Mouse (Mus musculus): ENCODE results near the gene Kmt2e.
"Not testable (repeated sequence)": the region's sequence is repeated elsewhere in the genome, so short reads cannot be mapped to it uniquely, and the experiment has no call there.

Kmt2e gene

DNA sequence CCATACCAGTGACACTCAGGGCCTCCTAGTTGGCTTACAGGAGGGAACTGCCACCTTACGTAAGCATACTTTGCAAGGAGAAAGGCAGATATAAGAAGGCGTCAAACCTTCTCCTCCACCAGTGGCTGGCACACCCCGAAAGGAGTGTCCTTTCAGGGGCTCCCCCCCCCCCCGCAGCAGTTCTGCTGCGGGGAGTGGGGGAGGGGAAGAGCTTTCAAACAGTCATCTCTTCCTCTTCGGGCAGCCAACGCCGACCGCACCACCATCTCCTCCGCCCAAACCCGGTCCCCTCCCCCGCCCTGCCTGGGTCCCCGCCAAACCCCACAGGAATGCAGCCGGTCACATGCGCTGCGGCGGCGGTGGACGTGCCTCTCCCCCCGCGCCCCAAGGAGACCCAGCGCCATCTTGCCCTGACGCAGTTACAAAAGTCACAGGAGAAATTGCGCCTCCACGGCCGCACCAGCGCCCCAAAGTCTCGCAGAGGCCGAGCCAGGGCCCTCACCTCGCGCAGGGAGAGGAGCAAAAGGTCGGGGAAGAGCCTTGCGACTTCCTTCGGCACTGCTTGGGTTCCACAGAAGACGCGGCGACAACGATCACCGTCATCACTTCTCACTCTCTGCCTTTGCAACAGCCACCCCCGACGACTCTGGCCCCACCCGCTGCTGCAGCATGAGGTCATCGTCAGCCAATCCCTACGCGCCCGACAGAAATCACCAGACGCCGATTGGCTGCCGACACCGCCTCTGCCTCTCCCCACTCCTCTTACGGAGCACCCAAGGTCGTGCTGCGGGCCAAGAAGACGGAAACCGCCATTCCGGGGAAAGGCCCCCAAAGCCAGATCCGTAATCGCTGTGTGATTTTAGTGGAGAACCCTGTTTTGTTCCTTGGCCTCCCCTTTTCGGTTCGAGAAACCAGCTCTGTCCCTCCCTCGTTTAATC, 1.3 kb upstream of the Kmt2e start:
- peak; percentile 98 for DNase-seq

DNA sequence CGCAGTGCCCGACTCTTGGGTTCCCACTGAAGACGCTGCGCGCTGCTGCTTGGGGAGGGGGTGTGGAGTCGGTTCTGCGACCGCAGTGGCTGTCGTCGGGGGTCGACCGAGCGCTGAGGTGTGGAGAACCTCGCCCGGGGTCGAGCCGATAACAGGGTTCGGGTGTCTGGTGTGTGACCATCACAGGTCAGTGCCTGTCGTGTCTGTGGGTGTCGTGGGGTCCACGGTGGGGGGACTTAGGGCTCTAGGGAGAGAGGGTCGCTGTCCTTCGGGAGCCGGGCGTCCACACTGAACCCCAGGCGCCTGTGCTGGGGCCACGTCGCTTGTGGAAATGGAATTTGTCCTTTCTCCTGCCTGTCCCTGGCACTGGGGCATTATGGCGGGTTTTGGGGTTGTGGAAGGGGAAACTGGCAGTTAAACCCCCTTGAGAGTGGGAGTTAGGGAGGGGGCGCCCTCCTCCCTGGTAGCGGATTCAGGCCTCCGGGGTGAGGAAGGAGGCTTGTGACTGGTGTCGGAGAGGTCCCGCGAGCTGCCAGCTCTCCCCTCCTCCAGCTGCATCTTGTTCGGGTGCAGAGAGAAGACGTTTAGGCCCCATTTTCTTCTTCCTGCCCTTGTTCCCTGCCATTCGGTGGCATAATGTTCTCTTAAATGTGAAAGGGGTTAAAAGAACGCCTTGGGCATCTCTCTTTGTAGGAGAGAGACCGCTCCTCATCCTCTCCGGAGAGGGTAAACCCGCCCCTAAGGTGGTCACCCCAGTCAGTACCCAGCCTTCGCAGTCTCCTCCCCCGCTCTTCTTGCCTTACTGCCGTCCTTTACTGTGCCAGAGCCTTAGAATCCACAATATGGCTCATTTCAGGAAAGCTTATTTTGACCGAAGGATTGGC, 599 bp downstream of the Kmt2e start:
- DNase-seq: peak; percentile 39

DNA sequence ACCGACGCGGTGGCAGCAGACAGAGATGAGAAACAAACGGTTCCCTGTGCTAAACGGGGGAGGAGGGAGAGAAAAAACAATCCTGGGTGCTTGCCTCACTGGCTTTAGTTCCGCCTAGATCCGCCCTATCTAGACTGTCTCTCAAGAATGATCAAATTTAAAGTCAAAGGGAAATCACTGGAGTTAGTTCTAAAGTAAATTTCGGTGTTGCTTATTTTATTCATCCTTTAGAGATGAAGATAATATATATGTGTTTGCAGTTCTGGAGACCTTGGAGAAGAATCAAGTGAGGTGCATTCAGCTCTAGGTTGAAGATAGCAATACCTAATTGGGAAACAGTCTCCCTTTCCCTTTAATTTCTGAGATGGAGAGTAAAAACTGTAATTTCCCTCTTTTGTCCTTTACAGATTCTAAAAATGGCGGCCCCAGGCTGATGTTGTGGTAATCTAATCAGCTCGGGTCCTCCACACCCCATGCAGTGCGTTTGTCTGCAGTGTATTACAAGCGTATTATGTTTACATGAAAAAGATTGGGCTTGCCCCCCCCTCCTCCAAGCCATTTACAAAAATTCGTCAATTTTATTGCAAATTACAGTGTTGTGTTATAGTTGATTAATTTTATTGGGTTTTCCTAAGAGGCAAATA, 1.4 kb downstream of the Kmt2e start:
- DNase-seq: no peak

DNA sequence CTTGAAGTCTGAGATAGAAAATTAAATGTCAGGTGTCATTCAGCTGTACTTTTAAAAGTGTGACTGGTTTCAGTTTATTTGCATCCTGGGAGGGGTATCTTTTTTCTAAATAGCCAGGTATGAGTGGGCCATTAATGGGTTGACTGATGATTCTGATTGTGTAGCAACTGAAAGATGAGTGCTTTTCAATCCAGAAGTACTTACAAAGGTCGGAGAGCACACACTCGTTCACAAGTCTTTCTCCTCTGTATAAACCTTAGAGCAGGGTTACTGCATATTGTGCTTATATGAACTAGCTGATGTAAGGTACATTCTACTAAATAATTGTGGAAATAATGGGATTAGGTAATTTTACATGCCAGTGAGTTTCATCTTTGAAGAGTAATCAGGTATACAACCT, 2.5 kb downstream of the Kmt2e start:
- DNase-seq: no peak

DNA sequence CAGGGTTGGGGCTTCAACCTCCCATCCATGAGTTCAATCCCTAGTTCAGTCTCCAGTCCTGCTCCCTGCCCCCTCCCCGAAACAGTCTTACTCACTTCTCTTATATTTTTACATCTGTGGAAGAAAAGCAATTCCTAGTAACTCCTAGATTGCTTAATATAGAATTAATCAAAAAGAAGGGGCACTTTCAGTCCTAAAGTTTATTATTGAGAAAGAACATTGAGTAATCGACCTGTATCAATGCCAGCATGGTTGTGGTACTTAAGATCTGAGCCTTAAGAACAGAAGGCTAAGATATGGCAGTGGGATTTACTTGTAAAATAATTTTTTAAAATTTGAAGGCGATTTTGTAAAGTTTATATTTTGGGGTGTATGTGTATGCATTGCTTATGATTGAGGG, 5.6 kb downstream of the Kmt2e start:
- no peak for DNase-seq

DNA sequence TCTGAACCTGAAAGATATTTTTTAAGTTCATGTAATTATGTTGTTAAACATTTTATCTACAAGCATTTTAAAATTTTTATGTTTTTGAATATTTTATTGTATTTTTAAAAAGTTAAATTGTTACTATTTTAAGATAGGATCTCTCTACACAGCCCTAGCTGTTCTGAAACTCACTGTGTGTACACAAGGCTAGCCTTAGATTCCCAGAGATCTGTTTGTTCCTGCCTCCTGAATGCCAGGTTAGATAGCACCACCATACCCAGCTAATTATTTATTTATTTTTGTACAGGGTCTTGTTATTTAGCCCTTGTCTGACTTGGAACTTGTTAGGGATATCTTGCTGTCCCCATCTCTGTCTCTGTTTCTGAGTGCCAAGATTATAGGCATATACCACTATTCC, 6.3 kb downstream of the Kmt2e start:
- no peak for DNase-seq

DNA sequence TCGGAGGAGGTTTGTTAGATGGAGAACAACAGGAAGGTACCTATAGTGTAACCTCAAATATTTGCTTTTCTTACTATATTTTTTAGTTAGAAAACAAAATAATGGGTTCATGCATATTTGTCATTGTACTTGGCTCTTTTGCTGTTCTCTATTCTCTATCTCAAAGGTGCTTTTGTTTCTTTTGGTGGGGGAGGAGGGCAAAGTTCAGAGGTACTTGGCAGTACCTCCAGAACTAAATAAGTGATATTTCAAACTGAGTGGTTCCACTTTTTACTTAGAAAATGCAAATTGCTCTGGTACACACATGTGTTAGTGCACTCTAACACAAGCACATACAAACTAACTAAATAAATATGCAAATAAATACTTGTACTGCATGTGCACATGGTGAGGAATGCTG, 7.7 kb downstream of the Kmt2e start:
- DNase-seq: no peak

DNA sequence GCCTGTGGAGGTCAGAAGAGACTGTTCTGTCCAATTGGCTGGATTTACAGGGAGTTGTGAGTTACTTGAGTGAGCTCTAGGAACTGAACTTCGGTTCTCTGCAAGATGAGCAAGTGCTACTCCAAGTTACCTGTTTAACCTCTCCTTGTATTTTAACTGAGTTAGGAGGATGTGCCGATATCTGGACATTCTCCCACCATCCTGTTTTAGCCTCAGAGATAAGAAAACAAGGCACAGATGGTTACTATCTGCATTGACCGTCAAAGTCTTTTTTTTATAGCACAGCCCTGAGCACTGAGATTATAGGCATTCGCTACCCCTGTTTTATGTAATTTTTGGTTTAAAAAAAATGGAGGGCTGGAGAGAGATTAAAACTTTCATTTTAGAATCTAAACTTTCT, 10.2 kb downstream of the Kmt2e start:
- DNase-seq: no peak

DNA sequence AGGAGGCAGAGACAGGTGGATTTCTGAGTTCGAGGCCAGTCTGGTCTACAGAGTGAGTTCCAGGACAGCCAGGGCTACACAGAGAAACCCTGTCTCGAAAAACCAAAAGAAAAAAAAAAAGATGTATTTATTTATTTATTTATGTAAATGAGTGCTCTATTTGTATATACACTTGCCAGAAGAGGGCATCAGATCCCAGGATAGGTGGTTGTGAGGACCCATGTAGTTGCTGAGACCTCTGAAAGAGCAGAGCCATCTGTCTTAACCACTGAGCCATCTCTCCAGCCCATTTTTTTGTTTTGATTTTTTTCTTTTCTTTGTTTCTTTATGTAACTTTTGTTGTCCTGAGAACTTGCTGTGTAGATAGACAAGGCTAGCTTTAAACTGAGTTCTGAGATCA, 19.3 kb downstream of the Kmt2e start:
- DNase-seq: not testable (repeated sequence)

DNA sequence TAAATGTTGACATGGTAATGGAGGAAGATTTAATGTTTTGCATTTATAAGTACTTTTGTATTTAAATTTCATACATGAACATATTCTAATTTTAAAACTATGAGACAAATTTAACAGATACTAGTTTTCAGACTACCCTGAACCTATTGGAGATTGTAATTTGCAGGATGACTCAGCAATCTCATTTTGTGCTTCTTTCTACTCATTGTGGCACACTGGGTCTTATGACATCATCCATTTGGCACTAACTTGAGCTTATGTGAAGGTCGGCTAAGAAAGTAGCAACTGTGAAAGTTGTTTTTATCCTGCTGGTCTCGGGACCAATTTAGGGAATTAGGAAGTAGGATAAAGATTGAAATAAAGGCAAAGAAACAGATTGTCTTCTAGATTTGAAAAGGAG, 27.4 kb downstream of the Kmt2e start:
- DNase-seq: no peak

DNA sequence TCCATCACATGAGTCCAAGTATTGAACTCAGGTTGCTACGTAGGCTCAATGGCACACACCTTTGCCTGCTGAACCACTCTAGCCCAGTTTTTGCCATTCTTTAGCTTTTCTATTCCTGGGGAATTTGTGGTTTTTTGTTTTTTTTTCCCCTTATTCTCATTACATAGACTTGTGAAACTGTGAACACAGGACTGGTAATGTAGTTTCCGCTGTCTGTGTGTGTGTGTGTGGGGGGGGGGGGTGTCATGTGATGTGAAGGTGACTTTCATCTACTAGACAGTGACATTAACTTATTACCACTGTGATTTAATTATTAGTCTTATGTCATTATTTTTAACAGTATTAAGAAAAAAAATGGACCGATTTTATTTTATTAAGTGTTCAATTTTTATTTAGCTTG, 30.0 kb downstream of the Kmt2e start:
- no peak for DNase-seq

DNA sequence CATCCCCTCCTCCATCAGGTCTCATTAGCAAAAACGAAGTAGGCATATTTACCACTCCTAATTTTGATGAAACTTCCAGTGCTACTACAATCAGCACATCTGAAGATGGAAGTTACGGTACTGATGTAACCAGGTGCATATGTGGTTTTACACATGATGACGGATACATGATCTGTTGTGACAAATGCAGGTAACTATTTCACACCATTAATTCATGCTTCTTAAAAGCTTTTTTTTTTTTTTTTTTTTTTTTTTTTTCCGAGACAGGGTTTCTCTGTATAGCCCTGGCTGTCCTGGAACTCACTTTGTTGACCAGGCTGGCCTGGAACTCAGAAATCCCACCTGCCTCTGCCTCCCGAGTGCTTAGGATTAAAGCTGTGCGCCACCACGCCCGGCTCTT, 30.5 kb downstream of the Kmt2e start:
- no peak for DNase-seq

DNA sequence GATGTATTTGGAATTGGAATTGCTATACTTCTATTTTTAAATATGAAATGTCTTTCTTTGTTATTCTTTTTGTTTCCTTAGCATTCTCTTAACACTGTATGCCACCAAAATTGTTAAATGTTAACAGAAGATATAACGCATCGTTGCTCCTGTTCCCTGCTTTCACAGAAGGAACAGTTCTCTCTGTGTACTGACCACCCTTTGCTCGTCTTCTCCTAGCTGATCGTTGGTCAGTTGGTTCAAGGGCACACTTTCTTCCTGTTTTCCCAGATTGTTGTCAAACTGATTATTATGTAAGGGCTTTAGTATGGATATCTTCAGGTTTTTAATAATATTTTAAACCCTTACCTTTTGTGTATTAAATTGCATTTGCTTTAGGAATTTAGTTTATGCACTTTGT, 32.3 kb downstream of the Kmt2e start:
- no peak for DNase-seq

DNA sequence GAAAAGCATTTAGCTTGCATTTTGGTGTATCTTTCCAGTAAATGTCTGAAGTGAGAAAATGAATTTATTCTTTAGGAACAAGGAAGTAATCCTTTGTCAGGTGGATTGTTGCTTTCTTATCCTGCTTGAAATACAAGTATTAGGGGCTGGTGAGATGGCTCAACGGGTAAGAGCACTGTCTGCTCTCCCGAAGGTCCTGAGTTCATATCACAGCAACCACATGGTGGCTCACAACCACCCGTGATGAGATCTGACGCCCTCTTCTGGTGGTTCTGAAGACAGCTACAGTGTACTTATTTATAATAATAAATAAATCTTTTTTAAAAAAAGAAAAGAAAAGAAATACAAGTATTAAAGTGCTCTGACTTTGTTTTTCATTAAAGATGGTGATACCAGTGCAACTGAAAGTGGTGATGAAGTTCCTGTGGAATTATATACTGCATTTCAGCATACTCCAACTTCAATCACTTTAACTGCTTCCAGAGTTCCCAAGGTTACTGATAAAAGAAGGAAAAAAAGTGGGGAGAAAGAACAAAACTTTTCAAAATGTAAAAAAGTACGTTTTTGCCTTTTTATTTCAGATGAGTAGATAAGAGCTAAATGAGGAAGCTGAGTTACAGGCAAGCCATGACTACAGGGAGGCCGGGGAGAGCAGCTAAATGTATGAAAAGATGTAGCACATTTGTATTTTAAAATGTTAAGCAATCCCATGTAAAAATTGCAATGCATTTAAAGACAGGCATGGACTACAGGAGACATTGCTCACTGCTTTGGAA, 39.0 kb downstream of the Kmt2e start:
- no peak for DNase-seq

DNA sequence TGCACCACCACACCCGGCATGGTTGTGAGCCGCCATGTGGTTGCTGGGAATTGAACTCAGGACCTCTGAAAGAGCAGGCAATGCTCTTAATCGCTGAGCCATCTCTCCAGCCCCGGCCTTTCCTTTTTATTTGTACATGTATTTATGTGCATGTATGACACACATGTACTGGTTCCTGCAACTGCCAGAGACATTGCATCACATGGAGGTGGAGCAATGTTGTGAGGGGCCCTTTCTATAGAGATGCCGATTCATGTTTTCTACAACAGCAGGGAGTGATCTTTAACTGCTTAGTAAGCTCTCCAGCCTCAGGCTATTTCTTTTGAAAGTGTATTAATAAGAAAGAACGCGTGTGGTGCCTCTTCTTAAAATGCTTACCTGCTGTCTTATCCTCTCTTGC, 49.6 kb downstream of the Kmt2e start:
- DNase-seq: no peak

DNA sequence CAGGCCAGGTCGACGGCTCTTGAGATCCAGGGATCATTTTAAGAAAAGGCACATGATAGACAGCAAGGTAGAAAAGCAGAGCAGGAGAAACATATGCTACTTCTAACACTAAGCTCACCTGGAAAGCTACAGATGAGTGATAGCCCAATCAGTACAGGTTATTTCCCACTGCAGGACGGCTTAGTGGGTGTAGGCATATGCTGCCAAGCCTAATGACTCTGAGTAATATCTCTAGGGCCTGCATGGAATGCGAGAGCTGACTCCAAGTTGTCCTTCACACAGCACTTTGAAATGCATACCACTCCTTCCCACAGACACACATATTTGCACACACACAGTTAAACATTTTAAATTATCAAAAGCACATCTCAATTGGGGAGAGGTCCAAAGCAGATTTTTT, 55.0 kb downstream of the Kmt2e start:
- no peak for DNase-seq

DNA sequence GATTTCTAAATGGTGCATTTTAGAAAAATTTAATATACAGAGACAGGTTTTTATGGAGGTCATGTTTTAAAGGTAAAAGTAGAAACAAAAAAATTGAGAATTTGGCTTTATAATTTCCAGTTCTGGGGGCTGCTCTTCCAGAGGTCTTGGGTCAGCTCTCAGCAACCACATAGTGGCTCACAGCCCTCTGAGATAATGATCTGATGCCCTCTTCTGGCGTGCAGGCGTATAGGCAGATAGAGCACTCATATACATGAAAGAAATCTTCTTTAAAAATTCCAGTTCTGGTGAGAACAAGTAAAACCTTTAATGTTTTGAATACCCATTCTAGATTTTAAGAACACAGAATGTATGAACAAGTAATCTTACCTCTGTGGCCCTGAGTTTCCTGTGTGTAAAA, 56.6 kb downstream of the Kmt2e start:
- no peak for DNase-seq

DNA sequence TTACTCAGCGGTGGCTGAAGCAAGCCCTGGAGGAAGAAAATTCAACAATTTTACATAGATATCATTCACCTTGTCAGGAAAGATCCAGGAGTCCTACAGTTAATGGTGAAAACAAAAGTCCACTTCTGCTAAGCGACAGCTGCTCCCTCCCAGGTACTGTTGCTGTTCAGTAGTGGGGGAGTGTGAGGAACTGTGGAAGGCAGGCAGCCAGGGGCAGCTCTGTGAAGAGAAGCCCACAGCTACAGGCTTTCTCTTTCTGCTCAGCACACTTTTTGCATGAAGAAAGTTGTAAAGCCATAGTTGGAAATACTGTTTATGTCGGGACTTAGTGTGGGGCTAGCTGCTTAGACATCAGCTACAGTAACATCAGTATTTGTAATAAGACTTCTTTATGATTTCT, 62.2 kb downstream of the Kmt2e start:
- DNase-seq: no peak

DNA sequence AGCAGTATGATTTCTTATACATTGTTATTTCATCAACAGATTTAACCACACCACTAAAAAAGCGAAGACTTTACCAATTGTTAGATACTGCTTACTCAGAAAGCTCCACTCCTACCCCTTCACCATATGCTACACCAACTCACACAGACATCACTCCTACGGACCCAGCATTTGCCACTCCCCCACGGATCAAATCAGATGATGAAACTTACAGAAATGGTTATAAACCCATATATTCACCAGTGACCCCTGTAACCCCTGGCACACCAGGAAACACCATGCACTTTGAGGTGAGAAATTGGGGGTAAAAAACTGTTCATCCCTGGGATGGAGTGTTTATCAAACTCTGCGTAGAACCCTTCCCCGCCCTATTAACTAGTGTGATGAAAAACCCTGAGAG, 62.7 kb downstream of the Kmt2e start:
- no peak for DNase-seq

DNA sequence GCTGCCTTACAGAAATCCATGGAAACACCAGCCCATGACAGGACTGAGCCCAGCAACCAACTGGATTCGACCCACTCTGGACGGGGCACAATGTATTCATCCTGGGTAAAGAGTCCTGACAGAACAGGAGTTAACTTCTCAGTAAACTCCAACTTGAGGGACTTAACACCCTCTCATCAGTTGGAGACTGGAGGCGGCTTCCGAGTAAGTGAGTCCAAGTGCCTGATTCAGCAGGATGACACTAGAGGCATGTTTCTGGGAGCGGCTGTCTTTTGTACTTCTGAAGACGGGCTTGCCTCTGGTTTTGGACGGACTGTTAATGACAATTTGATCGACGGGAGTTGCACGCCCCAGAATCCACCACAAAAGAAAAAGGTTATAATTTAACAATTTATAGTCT, 63.7 kb downstream of the Kmt2e start:
- DNase-seq: no peak

DNA sequence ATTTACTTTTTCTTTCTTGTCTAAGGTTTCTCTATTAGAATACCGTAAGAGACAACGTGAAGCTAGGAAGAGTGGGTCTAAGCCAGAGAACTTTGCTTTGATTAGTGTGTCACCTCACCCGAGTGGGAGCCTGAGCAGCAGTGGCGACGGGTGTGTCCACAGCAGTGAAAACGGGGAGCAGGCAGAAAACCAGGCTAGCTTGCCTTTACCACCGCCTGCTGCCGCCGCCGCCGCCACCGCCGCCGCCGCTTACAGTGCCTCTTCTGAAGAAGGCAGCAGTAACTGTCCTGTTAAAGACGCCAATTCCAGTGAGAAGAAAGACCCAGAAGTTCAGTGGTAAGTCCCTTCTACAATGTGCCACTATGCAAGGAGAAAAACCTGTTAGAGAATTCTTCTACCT, 65.0 kb downstream of the Kmt2e start:
- DNase-seq: no peak

DNA sequence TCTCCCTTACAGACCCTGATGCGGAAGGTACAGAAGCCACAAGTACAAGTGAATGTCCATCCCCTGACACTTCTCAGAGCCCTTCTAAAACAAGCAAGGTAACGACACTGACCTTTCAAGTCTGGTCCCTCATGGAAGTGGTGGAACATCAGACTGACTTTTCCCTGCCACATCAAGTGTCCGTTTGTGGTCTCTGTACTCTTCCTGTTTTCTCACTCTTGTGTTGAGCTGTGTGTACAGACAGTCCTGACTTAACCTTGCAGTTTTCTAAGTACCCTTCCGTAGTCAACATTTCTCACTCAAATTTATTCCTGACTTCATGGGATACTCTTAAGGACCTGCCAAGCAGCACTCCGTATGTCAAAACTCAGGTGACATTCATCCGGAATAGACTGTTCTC, 66.5 kb downstream of the Kmt2e start:
- DNase-seq: no peak

Data from right cerebral cortex, postnatal 14 days (tissue).